Mouse (Mus musculus) spleen, adult 12 weeks (tissue): ENCODE results near the gene Macrod2.

Experiments used
- DNase-seq: peaks from one replicate; pipeline ENCODE4 v3.0.0; 2022; ENCODE audit warnings: low spot score

Gene Macrod2

GRCm38 (mm10) chr2:140911463-140911862 lies 516.4 kb downstream of the Macrod2 start:
- no peak for DNase-seq

- DNase-seq = no peak
Observed at GRCm38 (mm10) chr2:140912179-140912578, 517.1 kb downstream of the Macrod2 start.

GRCm38 (mm10) chr2:140912931-140913330 lies 517.8 kb downstream of the Macrod2 start:
- DNase-seq = no peak

GRCm38 (mm10) chr2:140913679-140914412 lies 518.7 kb downstream of the Macrod2 start:
- no peak for DNase-seq

- DNase-seq = no peak
Observed at GRCm38 (mm10) chr2:140926922-140927321, 531.8 kb downstream of the Macrod2 start.

GRCm38 (mm10) chr2:140934483-140934882 lies 539.4 kb downstream of the Macrod2 start:
- DNase-seq = no peak

- DNase-seq = no peak
Observed at GRCm38 (mm10) chr2:140949461-140949860, 554.4 kb downstream of the Macrod2 start.

DNA sequence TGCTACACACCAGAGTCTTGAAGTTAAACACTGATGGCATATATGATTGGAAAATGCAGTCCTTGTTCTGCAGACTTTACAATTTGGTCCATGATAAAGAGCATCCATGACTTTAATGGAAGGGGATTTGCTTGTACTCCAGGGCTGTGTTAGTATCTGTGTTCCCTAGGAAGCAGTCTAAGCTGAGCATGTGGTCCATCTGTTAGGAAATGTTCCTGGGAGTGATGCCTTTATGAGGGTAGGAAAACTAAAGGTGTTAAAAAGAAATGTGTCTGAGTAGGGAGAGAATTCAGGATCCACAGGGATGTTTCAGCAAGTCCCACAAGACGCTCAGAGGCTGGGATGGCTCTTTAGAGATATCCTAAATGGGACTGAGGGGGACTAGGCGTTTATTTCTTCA lies 564.1 kb downstream of the Macrod2 start:
- DNase-seq = no peak

DNA sequence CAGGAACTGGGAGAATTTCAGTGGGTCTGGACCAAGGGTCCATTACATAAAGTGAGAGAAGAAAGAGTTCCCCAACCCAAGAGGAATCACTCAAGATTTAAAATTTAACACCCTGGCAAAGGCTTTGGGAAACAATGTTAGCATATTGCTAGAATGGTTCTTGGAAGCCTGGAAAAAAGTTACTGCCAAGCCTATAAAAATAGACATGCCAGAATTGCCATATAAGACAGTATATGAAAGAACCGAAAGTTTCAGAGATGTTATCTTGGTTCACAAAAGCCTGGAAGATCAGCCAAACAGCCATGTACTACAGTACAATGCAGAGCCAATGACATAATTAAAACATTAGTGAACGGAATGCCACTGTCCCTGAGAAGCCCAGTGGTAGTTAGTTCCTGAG lies 575.1 kb downstream of the Macrod2 start:
- no peak for DNase-seq

DNA sequence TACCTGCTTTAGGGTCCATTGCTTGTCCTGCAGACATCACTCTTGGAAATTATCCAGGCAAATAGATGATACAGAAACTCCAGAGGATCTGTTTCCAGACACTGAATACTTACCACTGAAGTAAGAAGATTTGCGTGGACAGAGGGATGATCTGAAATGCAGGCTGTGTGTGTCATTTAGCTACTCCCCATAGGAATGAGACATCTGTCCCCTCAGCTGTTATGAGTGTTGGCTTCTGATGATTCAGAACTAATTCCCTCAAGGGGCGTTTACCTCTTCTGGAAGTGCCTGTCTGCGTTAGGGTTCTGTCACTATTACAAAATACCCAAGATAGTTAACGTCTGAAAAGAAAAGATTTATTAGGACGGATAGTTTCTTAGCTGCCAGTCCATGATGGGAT lies 576.7 kb downstream of the Macrod2 start:
- DNase-seq = no peak

GRCm38 (mm10) chr2:140985670-140986372 lies 590.7 kb downstream of the Macrod2 start:
- DNase-seq = no peak

GRCm38 (mm10) chr2:141003846-141004245 lies 608.7 kb downstream of the Macrod2 start:
- DNase-seq = no peak

GRCm38 (mm10) chr2:141004326-141004725 lies 609.2 kb downstream of the Macrod2 start:
- no peak for DNase-seq

DNA sequence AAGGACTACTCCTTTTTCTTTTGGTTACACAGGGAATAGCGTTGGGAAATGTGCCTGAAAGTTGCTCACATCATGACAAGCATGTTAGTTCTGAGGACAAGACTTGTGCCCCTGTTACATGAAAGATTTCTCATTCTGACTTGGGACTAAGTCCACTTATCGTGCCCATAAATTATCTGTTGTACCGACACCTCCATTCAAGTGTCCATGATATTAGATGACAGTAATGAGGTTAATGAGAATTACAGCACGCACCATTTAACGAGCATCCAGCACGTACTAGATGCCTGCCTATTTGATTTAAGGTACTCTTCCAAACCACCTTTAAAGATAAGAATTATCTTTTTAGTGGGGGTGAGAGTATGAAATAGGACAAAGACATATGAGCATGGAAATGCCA lies 610.5 kb downstream of the Macrod2 start:
- no peak for DNase-seq

DNA sequence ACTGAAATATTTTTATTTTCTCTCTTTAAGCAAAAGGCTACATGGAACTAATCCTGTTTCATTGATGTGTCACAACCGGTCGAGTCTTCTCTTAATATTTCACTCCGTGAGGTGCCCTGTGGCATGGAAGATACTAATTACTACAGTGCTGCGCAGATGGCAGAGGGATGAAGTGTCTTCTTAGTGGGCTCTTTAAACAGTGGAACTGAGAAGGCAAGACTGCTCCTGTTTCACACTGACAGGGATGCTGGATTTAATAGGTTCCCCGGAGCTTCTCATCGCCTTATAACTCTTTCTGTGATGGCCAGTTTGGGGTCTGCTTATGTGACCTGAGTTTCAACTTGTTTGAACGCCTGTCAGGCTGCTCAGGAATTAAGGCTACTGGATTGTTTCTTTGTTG lies 612.6 kb downstream of the Macrod2 start:
- DNase-seq = no peak

GRCm38 (mm10) chr2:141008458-141008857 lies 613.3 kb downstream of the Macrod2 start:
- no peak for DNase-seq

- DNase-seq = no peak
Observed at GRCm38 (mm10) chr2:141013443-141014165, 618.5 kb downstream of the Macrod2 start.

DNA sequence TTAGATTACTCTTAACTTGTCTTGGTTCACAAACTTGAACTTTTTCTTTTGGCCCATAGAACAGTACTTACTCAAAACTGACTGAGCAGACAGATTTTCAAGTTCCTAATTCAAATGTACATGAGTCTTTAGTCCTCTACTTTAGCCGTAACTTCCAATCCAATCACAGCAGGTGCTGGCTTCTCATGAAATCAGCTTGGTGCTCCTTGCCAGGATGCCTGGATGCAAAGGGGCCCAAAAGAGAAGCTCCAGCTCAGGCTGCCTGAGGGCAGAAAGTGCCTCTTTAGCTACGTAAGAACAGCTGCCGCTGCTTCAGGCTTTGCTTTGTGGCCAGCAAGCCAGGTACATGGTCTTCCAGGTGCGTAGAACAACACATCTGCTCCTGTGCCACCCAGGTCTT lies 627.9 kb downstream of the Macrod2 start:
- DNase-seq = no peak

GRCm38 (mm10) chr2:141023916-141024315 lies 628.8 kb downstream of the Macrod2 start:
- DNase-seq = no peak

- DNase-seq = no peak
Observed at GRCm38 (mm10) chr2:141024316-141025043, 629.4 kb downstream of the Macrod2 start.

- DNase-seq = no peak
Observed at GRCm38 (mm10) chr2:141056685-141057454, 661.8 kb downstream of the Macrod2 start.

DNA sequence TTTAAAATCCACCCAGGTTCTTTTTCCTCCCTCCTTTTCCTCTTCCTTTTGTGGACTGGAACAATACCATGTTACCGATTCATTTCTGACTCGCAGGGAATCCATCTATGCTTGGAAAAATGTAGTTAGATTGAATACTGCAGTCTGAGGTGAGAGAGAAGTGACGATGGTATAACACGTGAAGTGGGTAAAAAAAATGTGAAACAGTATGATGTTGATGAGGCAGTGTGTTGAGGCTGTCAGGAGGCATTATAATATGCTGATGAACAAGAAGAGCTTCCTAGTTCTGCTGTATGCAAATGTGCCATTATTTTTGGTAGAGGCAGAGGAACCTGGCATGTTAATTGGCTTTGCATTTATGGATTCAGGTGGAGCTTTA lies 662.3 kb downstream of the Macrod2 start:
- DNase-seq = no peak
